Mouse (Mus musculus) myocyte (in vitro differentiated cells): ENCODE measurements at regions not wholly inside any gene's neighbourhood (a gene's known extent, or its start where the extent isn't known, plus 50 kb on each side); places are given as distances from the start of the nearest gene placed in this dataset.

Source experiments
- E2F4 ChIP-seq: IDR thresholded peaks from one replicate; pipeline ENCODE4 v1.6.1; 2011; ENCODE audit warnings: mild to moderate bottlenecking, control low read depth, moderate library complexity; ENCODE audit not compliant: insufficient read depth
- MAX ChIP-seq: IDR thresholded peaks from one replicate; pipeline ENCODE4 v1.6.1; 2011; ENCODE audit warnings: low read depth, mild to moderate bottlenecking, control low read depth
- POLR2A ChIP-seq: IDR thresholded peaks from one replicate; pipeline ENCODE4 v1.6.1; 2011; ENCODE audit warnings: low read depth, mild to moderate bottlenecking, control low read depth, moderate library complexity; ENCODE audit not compliant: insufficient read length
- POLR2AphosphoS2 ChIP-seq: IDR thresholded peaks from one replicate; pipeline ENCODE4 v1.6.1; 2011; ENCODE audit warnings: low read depth, control low read depth; ENCODE audit not compliant: insufficient read length
- TCF12 ChIP-seq: IDR thresholded peaks from one replicate; pipeline ENCODE4 v1.6.1; 2011; ENCODE audit warnings: mild to moderate bottlenecking, control low read depth; ENCODE audit not compliant: poor library complexity, insufficient read depth, severe bottlenecking

DNA sequence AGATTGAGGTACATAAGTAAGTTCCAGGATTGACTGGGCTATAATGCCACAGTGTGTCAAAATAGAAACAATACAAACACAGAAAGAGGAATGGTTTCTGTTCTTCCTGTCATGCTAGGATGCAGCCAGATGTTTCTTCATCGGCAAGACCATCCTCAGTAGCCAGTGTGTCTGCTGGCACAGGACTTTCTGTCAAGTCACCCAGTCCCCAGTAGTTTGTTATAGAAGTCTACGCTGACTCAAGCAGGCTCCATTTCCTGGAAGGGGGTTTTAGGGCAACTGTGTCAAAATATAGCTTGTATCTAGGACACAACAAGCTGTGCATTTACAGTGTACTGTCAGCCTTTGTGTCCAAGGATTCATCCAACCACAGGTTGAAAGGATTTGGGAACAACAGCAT lies 86.7 kb upstream of the Egln3 start:
- TF ChIP-seq E2F4 (no peak), POLR2A (no peak), POLR2AphosphoS2 (no peak), MAX (no peak), TCF12 (no peak)
